Mouse (Mus musculus) brain, adult 2 months (tissue): ENCODE data around the gene Nkd1.
A peak's percentile ranks its signal among the peaks of the same experiment; 100 is the strongest.

Experiments used
- DNase-seq: peaks from one replicate; pipeline ENCODE4 v3.0.0; 2011; ENCODE audit warnings: low read depth, low spot score

Gene Nkd1

DNA sequence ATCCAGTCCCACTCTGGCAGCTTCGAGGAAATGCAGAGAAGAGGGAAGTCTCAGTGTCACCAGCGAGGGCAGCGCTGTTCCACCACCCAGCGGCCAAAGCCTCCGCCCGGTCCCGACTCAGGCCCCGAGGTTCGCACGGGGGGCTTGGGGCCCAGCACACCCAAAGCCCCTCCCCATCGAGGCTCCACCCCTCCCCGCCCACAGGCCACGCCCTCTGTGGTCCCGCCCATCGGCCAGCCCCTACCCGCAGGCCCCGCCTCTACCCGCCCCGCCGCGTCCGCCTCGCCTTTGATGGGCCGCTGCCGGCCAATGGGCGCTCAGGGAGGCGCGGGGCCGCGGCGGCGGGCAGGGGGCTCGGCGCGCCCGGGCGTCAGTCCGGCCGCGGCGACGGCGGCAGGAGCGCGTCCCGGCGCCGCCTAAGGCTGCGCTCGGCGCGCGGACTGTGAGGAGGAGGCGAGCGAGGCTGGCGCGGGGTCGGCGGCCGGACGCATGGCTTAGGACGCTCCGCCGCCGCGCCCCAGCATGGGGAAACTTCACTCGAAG is at the start of gene Nkd1:
Gene Nkd1 (plus strand): TSS at position 370 of the 543 bp plus-strand sequence.
- peak; percentile 88 for DNase-seq

DNA sequence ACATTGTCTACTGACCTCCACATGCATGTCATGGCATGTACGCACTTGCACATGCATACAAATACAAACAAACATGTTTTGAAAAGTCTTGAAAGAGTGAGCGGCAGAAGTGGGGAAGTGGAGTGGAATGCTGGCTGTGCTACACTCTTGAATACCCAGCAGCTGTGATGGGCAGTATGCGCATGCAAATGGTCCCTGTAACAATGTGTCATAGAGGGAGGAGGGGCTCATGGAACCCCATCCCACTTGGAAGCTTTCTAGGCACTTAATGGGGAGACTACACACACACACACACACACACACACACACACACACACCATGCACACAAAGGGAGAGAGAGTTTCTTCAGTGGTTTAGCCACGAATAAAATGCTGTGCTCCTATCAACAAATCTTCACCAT is 39.9 kb upstream of the Nkd1 start:
- no peak for DNase-seq

DNA sequence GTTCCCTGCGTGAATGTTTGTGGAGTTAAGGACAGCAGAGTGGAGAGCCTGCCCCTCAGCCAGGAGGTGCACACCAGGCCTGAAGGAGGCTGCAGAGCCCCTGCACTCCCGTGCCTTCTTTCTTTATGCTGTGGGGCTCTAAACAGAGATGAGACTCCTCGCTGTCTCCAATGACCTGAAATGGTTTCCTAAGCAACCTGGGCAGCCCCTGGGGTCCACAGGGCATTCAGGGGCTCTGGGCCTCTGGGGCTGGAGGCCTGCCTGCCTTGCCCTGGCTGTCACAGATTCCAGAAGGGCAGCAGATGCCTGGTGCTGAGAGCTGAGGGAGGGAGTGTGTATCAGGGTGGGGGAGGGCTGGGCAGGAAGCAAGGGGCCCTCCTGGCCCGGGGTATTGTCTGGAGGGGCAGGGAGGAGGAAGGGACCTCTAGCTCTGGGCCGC is 32.7 kb upstream of the Nkd1 start:
- peak; percentile 18 for DNase-seq

DNA sequence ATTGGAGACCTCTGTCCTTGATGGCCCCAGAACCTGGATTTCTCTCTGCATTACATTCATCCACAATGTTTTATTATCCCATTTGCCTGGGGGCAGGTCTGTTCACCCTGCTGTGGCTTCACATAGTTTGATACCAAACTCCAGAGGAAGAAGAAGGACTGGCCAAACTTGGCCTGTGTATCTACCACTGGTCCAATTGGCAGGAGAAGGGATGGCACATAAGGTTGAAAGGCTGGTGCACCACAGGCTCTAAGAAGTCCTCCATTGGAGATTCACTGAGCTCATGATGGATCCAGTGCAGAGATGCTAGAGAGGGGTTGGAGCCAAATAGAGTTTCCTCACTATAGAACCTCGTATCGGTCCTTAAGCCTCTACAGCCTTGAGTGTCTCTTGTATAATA is 27.1 kb upstream of the Nkd1 start:
- DNase-seq, result no peak

DNA sequence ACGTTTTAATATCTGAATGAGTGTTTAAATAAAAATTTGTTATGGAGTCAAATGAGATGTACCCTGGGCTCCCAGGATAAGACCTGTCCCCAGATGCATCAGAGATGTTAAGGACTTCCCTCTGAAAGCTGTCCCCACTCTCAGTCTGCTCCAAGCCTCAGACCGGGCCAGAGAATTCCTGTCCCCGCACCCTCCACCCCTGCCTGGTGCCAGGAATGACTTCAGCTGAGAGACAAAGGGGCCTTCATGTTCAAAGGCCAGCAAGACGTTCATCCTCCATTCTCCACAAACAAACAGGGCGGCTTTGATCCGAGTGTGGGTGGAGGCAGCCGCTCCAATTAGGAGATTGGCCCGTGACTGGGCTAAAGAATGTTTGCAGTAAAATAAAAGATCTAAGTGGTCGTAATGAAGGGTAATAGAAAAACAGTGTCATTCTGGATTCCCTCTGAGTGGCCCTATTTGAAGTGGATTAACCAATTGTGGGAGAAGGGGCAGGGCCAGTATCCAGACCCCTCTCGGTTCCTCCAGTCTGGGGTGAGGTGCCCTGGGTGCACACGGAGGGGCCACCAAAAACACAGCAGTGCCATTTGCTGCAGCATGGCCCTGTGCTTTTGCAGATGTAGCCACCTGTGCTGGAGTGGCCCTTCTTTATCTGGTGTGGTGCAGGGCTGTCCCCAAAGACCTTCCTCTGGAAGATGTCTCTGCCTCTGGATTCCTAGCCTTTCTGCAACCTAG is 25.9 kb upstream of the Nkd1 start:
- peak; percentile 90 for DNase-seq

DNA sequence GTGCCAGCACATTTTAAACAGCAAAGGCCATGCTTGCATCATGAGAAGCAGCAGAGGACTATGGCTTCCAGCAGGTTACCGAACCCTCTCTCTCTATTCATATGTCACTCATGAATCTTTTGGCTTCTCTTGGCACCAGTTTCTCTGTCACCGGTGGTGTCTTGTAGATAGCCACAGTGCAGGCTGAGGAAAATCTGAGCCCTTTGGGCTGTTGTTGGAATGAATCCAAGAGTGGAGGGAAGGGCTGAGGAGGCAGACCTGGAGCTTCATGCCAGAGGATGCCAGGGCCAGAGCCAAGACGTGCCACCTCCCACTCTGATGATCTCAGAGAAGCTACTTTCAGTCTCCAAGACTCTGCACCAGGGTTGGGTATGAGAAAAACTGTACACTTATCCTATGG is 19.0 kb upstream of the Nkd1 start:
- DNase-seq, result no peak

DNA sequence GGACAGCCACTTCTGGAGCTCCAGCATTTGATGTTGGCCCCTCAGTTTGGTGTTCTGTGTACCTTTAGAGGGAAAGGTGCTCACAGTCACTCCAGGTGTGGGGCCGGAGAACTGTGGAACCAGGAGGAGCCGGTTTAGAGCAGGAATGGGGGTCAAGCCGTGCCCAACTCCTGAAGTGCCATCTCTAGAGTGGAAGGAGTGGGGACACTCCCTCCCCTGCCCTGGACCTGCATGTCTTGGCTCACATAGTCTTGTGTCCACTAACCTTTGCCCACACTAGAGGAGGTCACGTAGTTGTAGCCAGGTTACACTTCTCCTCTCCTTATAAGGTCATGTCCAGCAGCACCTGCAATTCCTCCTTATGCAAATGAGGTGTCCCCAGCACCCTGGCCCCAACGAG is 14.2 kb upstream of the Nkd1 start:
- no peak for DNase-seq

DNA sequence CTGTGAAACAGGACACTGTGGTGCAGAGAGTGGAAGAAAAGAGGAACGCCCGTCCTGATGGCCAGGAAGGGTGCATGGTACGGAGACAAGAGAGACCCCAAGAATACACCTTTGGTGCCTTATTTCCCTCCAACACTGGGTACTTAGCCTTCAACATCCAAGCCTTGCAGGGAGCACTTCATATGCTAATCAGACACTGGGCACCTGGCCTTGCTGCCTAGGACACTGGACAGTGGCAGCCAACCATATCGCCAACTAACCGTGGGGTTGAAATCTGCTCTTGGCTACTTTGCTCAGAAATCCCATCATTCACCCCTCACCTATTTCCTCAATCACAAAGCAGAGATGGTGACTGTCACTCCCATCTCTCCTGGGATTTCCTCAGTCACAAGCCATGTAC is 10.1 kb upstream of the Nkd1 start:
- no peak for DNase-seq

DNA sequence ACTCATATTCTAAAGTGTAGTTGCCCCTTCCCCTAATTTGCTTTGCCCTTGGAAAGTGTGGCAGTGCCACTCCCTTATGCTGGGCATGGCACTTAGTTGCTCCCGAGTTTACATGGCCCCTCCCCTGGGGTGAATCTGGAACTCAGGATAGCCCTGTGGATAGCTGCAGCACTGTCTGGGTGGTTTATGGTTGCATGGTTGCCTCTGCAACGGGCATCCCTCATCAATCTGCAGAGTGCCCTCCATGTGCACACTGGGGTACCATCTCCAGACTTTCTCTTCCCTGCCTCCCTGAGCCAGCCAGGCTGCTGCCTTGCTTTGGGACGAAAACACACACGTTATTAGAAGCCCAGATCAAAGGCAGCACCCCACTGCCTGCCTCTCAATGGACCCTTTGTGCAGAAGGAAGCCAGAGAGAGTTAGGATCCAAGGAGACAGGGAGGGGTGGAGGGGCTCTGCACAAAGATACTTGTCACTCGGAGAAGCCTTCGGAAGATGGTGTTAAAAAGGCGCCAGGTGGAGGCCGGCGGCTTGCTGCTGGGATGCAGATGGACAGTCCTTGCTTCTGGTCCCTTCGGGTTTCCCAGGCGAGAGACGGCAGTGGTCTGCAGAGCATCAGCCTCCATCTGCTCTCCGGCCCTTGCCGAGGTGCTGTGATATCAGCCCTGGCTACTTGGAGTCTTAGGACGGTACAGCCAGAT is 8.9 kb upstream of the Nkd1 start:
- peak; percentile 62 for DNase-seq

DNA sequence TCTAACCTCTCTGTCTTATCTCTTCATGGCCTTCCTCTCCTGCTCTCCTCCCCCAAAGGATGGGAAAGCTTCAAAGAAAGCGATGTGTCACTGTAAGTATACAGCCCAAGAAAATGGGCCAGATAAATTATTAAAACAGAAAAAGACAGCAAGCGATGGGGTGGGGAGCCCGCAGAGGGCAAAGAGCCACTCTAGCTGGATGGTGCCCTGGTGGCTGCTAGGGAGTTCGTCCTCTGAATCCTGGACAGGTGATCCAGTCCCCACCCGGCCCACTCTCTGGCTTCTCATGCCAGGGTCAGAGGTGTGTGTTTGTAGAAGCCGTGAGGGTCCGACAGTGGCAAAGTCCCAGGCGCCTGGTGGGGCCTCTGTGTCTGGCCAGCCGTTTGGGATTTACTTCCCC is 3.1 kb upstream of the Nkd1 start:
- DNase-seq, result no peak

DNA sequence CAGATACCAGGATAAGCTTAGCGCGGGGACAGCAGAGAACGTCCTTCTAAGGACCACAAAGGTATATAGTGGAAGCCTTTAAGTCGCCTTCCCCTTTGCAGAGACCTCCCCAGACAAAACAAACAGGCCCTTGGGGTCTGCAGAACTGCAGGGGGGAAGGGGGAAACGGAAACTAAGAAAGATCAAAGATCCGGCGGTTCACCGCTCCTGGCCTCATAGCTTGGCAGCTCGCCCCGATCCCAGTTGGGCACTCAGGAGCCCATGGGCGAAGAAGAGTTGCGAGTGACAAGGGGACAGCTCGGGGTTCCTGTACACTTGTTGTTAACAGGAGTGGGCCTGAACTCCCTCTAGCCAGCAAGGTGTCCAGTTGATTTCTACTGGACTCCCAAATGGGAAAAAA is 773 bp upstream of the Nkd1 start:
- DNase-seq, result no peak

DNA sequence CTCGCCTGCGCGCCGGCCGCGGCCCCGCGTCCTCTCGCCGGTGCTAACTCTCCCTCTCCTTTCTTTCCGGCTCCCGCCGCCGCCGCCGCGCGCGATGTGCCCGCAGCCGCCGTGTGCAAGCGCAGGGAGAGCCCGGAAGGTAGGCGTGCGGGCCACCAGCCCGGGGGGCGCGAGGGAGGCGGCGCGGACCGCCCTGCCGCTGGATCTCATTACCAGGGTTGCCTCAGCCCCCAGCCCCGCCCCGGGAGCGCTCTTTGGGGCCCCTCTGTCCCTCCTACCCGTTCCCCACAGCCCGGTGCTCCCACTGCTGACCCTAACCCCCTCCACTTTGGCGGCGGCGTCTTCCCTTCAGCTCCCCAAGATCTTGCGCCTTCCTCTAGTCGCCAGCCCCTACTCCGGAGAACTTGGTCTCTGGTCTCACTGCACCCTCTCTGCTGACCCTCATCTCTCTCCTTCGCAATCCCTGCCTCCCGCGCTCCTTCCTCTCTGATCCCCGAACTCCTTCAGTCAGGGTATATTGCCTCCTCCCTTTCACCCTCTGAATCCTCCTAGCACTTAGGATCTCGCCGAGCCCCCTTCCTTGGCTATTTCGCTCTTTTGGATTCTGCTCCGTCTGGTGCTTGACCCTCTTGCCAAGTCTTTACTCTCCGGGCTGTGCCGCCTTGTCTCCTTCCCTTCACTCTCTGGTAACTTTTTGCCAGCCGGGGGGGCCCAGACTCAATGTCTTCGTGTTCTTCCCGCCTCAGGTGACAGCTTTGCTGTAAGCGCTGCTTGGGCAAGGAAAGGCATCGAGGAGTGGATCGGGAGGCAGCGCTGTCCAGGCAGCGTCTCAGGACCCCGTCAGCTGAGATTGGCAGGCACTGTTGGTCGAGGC is 624 bp downstream of the Nkd1 start:
- DNase-seq, result no peak

DNA sequence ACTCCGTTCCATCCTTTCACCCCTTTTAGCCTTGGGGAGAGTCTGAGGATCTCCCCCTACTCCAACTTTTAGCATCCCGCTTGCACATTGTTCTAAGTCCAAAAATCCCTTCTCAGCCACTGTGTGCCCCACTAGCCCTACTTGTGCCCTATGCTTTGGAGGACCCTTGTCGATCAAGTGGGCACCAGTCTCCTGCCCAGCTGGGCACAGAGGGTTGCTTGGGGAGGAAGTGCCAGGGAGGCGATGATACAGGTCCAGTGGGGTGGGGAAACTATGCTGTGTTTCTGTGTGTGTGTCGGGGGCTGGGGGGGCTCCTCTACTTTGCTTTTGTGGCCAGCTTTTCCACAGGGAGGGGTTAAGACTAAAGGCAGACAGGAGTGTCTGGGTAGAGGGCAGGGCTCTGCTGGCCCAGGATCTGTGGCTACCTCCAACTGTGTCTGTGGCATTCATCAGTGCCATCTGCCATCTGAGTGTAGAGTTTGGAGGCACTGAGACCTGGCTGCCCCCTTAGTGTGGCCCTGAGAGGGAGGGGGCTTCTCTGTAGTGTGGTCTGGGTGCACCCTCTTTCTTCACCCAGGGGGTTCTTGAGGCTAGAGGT is 1.4 kb downstream of the Nkd1 start:
- DNase-seq, result peak; percentile 53

DNA sequence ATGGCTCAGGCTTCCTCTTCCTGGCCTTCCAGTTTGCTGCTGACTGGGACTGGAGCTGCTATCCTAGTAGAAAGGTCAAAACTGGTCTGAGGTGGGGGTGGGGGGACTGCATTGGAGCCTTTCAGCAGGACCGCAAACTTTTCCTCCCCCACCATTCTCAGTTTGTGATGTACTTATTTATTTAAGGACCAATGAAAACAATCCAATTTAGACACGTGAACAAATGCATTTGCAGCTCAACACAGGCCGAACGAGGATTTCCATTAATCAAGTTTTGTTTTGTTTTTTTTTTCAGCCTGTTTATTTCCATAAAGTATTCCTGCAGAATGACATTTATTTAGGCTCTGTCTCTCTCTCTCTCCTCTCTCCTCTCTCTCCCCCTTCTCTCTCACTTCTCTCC is 2.5 kb downstream of the Nkd1 start:
- no peak for DNase-seq

DNA sequence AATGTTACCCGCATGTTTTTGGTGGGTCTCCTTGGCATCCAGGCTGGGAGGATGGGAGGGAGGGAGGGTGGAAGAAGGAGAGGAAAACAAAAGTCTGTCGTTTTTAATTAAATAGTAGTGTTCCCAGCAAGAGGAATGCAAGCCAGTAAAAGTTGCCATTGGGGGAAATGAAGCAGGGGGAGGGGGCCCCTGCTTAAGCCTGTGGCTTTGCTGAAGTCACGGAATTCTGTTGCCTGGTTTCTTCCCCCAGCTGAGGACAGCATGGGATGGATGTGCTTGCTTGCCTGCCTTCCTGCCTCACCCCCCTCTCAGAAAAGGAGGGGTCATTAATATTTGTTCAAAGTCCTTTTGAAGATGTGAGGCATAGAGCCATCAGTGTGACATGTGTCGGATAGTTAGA is 3.0 kb downstream of the Nkd1 start:
- DNase-seq, result no peak

DNA sequence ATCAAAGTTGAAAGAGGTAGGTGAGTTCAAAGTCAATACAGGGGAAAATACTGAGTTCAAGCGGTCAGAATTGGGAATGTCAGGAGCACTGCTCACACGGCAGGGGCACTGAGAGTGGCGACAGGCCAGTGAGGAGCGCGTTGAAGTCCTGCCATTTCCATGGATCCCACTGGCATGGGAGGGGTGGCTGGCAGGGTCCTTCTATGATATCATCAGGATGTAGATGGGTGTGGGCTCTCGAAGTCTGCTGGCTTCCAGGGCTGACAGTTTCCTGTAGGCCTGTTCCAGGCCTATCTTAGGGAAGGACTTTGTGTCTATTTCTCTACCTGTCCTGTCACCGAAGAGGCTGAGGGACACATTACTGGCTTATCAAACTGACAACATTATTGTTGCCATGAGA is 3.7 kb downstream of the Nkd1 start:
- DNase-seq, result no peak

DNA sequence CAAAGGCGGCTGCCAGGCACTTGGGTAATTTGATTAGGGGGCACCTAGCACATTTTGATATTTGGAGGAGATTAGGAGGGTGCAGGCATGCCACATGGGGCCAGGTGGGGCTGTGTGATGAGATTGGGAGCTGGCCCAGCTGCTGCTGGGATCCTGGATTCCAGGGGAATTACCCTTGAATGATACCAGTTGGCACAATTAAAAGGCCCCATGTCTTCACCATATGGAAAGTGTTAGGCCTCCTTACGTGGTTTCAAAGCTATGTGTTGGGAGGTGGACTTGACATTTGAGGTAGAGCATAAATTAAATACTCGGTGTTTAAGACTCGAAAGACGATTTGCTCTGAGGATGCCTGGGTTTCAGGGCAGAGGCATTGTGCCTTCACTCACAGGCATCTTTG is 5.1 kb downstream of the Nkd1 start:
- DNase-seq, result no peak

DNA sequence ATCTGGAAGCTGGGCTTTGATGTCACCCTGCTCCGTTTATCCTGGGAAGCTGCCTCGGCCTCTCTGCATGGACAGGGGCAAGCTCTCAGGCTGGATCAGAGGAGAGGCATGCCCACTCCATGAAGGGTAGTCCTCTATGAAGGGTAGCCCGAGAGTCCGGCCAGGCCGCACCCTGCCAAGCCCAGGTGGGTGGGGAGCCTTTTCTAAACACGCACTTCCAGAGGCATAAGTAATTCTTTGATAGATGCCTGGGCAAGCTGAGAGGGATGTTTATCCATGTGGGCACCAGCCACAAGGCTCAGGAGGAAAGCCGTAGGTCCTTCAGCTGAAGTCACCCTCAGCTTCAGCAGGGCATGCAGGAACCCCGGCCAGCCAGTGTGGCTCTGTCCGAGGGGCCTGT is 7.0 kb downstream of the Nkd1 start:
- DNase-seq, result no peak

DNA sequence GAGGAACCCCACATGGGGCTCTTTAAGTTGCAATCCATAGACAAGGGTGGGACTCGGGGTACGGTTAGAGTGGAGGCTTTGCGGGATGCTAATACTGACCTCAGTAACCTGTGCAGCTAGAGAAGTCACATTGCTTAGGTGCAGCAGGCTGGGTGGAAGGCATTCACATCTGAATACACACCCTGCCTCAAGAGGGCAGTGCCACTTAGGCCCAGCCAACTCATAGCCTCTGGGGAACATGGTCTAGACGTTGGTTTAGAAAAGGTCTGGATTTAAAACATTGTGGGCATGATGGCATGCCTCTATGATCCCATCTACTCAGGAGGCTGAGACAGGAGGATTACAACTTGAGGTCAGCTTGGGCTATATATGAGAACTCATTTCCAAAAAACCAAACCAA is 8.6 kb downstream of the Nkd1 start:
- no peak for DNase-seq

DNA sequence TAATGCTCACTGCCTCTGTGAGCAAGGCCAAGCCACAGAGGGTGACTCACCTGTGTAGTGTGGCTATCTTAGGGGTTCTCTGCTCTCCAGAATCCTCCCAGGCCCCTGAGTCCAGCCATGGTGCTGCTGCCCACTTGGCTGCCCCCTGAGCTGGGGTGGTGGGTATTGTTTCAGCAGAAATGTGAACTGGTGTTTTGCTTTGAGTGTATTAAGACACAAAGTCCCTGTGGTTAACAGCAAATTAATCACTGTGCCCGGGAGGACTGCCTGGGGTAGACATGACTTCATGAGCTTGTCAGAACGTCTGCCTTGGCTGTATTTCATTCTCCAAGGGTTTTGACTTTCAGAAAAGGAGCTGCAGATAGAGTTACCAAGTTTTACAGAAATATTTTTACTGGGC is 15.9 kb downstream of the Nkd1 start:
- no peak for DNase-seq
